ENCODE assay signal across 8 mouse cellular contexts in the genomic region with DNA sequence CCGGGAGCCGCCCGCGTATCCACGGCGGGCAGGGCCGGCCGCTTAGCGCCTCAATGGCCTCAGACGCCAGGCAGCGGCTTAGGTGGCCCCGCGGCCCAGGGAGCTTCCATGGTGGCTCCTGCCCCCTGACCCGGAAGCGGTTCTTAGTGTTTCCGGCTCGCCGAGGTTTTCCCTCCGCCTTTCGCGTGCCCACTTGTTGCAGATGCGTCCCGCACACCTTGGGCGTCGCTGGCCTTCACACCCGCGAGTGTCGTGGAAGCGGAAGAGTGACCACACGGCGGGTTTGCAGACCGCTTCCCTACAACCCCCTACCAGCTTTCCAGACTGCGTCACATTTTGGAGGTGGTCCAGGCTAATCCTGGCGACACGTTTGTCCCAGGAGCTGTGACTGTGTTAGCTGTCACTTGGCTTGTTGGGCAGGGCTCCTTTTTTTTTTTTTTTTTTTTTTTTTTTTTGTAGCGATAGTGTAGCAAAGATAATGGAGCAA. TPM values are rescaled to one million over a fixed set of nuclear protein-coding genes. Genes with fewer than 3 reads are reported as not detected.
DNase-seq lines count a peak whose midpoint lies in the region; ATAC-seq lines count a peak whose summit lies in the region.

A gene (minus strand): TSS at position 120 of the 487 bp plus-strand sequence.

- peak; percentile 86 for ATAC-seq in megakaryocyte progenitor cell, adult 5-6 weeks (replicated peaks; ENCODE audit: poor library complexity)

- DNase-seq in adipocyte (ENCODE audit: low spot score), result peak; percentile 94
- DNase-seq in embryo, embryonic 10 days (ENCODE audit: low spot score), result peak; percentile 97
- peak; percentile 98 for DNase-seq in gastrocnemius, postnatal 10 days
- peak; percentile 98 for DNase-seq in induced T-regulatory cell, adult 2 months (ENCODE audit: low read depth)
- DNase-seq in left cerebral cortex, adult 9 months (ENCODE audit: low spot score in 2 of 2), result peak; percentile 79 to 93
- peak; percentile 98 for DNase-seq in right cerebral cortex, postnatal 14 days
- DNase-seq in urinary bladder, postnatal 36 days (ENCODE audit: low spot score in 2 of 2), result peak; percentile 88 to 92

RNA-seq across cellular contexts. Expression of the gene that starts here (rescaled TPM):
- 10 to 100 TPM; 50.5 to 50.7 TPM for total RNA-seq in gastrocnemius, postnatal 10 days (2021)
- total RNA-seq in megakaryocyte progenitor cell, adult 5-6 weeks (2015), result 34.0 and 36.1 TPM in 2 replicates
- total RNA-seq in megakaryocyte progenitor cell, adult 5-6 weeks (2017), result 20.4 and 23.6 TPM in 2 replicates

Comparison
In these comparisons a context has a peak if more than half of its experiments do, and no peak if none do; other contexts are left out.
1. Peak in every context shown above with its lines: DNase-seq and ATAC-seq.